Mouse (Mus musculus) G1E (cell line): Measurements from ENCODE around the gene Cldn19.

Source experiments
- CTCF ChIP-seq: IDR thresholded peaks from 2 replicates; pipeline ENCODE4 v1.5.1; 2012; ENCODE audit warnings: low read depth, low read length, inconsistent platforms, mixed read lengths
- GATA1 ChIP-seq: IDR thresholded peaks from 2 replicates; pipeline ENCODE4 v1.6.1; 2012; ENCODE audit warnings: borderline replicate concordance, low read length, inconsistent platforms, mixed read lengths

DNA sequence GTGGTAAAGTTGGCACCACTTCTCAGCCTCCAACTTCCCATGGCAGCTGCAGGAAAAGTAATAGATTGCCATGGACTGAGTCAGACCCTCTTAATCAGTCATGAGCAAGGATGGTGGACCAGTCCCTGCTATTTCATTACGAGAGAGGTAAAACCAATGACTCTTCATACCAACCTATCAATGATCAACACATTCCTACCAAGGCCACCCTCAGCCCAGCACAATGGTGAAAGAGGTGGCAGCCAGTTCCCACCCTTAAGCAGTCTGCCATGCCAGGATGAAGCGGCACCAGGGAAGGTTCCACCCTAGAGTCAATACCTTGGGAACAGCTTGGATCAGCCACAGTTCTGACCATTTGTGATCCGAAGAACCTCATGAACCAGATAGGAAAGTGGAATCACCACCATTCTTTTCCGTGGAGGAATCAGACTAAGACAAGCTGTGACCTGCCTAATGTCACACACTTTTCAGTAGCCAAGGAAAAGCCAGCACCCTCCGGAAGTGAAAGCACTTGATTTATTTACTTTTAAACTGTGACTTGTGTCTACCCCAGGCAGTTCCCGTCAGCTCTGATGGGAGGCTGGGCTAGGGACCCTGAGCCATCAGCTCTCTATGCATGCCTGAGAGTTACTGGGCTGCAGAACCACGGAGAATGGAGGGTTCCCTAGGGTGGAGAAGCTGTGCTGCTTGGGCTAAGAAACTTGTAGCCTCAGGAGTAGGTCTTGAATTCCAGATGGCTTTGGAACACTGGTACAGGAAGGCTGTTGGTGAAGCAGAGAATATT lies 3.0 kb upstream of the Cldn19 start:
- TF ChIP-seq CTCF (no peak), GATA1 (no peak)
